Mouse (Mus musculus) liver (tissue): ENCODE measurements at regions not wholly inside any gene's neighbourhood (a gene's known extent, or its start where the extent isn't known, plus 50 kb on each side); places are given as distances from the start of the nearest gene placed in this dataset.

Source experiments
- DNase-seq: peaks from one replicate; pipeline ENCODE4 v3.0.0-alpha.2; 2020; ENCODE audit warnings: mixed read lengths

GRCm38 (mm10) chr1:177620501-177621099 lies 109.0 kb upstream of the 1700016C15Rik start:
- no peak for DNase-seq

DNA sequence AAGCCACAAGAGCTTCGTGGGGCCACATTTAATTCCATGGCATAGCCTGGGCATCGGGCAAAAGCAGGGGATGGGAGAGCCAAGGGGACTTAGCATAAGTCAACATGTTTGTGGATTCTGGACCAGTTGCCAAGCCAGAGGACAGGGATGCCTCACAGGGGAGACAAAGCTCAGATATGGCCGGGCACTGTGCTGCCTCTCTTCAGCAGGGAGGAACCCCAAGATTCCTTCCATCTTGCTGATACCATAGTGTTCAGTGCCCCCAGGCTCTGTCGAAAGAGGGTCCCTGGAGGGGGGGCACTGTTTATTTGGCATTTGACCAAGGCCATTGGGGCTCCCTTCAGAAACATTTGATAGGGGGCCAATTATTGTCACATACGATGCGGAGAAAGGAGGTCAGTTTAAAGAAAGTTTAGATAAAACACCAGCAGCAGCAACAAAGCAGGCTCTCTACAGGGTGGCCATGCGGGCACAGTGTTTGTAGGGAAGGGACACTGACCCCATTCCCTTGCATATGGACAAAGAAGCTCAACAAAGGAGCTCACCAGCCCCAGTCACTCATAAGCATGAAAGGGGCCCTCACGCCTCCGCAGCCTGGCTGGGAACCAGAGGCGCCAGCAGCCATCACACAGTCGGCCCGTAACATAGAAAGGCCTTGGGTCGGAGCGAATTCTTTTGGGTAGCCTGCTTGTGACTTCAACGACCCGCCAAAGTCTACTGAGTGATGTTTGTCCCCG lies 107.6 kb upstream of the 1700016C15Rik start:
- DNase-seq: no peak

DNA sequence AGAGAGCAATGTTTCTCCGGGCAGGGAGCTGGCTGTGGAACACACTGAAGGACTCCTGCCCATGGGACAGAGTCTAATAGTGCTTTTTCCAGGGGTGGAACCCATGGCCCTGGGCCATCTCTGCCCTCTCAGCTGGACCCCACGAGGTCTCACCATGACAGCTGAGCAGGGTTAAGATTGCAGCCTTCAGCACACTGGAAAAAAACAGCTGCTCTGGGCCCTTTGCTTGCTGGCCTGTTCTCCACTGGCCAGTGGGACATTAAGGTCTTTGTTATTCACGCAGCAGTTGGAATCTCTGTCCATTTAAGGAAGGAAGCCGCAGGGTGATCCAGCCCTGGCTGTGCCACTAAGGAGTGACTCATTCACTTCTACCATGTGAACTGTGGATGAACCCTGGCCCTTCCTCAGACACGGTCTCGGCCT lies 106.3 kb upstream of the 1700016C15Rik start:
- no peak for DNase-seq

DNA sequence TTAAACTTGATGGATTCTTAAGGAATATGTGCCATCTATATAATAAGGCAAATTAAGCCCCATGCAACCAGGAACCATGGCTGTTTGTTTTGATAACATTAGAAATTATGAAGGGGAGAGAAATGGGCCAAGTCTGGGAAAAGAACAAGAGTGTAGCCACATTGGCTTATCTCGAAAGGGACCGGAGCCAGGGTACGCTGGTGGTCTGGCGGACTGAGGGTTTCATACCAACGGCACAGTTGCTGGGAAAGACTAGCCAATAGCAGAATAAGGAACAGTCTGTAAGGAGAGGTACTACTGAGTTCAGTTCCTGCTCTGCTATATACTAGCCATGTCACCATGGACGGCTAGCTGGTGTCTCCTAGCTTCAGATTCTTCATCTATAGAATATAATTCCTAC lies 105.9 kb upstream of the 1700016C15Rik start:
- no peak for DNase-seq

DNA sequence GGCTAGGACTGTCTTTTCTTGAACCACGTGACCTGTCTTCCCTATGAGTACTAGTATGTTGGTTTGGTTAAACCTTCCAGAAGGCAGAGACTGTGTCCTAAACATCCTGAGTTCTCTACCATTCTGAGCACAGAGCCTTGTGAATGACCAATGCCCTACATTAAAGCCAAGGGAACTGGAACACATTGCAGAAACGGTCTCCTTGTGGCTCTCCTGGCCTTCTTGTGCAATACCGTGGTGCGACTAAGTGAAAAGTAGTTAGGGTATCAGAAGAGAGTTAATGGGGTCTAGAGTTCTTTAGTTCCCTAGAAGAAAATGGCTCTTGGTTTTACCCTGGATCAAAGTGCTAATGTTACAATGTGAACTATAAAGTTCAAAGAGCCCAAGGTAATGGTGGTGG lies 101.8 kb upstream of the 1700016C15Rik start:
- DNase-seq: no peak

DNA sequence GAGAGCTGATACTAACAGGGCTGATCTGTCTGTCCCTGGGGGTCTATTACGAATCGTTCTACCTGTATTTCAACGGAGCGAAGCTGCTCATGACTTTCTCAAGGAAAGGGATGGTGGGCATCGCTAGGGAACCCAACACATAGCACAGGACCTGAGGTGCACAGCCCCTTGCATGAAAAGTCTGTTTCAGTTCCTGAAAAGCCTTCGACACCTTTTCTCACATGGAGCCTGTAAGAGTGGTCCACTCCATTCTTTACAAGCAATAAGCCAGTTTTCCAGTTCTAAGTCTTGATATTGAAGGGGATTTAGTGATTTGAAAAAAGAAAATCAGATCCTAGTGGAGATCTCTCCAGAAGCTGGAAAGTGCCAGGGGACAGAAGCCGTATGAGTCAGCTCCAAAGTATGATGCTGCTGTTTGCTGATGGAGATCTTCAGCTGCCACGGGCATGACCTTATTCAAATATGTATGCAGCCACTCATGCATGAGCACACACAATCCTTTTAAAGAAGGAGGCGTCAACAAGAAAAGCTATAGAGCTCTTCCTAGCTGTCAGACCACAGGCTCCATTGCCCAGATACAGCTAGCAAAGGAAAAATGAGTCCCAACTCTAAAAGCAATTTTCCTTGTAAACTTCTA lies 95.5 kb upstream of the 1700016C15Rik start:
- no peak for DNase-seq

DNA sequence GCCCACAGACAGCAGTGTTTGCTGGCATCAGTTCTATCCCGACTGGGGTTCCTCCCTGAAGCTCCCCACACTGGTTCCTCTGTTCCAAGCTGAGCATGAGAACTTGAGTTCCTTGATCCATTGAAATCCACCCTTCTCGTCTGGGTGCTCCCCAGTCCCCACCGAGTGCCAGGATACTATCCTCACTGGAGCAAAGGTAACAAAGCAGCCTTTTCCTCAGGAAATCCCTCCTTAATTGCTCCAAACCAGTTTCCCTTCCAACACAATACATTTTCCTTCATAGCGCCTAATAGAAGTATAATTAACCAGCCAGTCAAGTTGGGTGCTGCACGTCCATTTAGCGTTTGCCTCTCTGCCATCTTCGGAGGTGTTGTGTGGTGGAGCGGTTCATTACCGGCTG lies 92.6 kb upstream of the 1700016C15Rik start:
- no peak for DNase-seq

DNA sequence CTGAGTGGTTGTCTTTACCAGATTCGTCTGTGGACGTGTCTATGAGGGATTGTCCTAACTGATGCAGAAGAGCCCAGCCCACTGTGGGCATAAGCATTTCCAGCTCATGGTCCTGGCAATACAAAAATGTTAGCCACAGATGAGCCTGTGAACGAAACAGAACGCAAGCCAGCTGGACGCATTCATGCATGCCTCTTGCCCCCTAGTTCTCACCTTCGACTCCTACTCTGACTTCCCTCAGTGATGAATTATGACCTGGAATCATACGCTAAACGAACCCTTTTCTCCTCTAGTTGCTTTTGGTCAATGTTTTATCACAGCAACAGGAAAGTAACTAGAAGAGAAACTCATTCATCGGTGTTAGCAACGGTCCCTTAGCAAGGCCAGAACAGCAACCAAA lies 91.2 kb upstream of the 1700016C15Rik start:
- DNase-seq: no peak

DNA sequence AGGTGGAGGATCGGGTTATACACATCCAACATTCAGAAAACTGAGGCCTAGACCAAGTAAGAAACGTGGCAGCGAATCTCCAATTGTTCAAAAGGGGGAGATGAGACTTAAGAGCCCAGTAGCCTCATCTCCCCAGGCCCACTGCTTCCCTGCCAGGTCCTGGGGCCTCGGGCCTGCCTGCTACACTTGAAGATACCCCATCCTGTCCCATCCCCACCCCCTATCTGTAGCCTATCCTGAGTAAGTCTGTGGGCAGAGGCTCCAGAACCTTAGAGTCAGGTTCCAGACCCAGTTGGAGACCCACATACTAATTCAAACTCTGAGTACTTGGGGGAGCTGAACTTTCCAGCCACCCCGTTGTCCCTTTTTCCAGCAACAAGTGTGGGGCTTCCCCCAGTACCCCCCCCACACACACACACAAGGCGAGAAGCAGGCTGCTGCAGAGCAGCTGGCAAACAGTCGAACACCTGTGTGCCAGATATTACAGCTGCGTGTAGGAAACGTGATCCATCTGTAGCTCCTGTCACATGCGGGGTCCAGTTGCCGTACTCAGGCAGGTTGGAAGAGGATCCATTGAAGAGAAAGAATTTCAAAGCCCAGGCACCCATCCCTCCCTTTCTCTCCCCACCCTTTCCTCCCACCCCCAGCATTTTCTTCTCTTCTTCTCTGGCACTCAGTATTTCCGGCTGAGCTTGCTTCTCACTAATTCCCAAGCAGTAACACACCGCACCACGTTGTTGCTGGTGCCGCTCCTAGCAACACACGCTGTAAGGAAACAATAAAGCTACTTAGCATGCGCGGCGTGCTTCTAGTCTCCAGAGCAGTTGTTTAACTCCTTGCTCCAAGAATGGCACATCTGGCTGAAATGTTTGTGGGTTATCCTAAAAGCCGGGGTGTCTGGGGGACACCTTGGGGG lies 89.4 kb upstream of the 1700016C15Rik start:
- DNase-seq: no peak

- no peak for DNase-seq
Observed at GRCm38 (mm10) chr1:177642712-177643467, 86.7 kb upstream of the 1700016C15Rik start.

GRCm38 (mm10) chr1:177643662-177644061 lies 86.0 kb upstream of the 1700016C15Rik start:
- DNase-seq: no peak

- DNase-seq: no peak
Observed at GRCm38 (mm10) chr1:177644214-177644613, 85.4 kb upstream of the 1700016C15Rik start.

- no peak for DNase-seq
Observed at GRCm38 (mm10) chr1:177645327-177645726, 84.3 kb upstream of the 1700016C15Rik start.

GRCm38 (mm10) chr1:177645897-177646535 lies 83.6 kb upstream of the 1700016C15Rik start:
- no peak for DNase-seq

DNA sequence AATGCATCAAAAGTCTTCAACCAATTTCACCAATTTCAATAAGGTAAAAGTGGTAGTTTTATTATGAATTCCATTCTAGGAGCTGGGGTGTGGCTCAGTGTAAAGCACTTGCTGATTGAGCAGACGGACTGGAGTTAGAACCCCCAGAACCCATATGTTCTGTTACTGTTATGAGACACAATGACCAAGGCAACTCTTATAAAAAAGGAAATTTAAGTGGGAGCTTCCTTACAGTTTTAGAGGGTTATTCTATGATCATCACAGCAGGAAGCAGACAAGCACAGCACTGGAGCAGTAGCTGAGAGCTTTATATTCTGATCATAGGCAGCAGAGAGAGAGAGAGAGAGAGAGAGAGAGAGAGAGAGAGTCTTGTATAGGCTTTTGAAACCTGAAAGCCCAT lies 81.7 kb upstream of the 1700016C15Rik start:
- DNase-seq: no peak

GRCm38 (mm10) chr1:177648974-177649373 lies 80.6 kb upstream of the 1700016C15Rik start:
- no peak for DNase-seq

DNA sequence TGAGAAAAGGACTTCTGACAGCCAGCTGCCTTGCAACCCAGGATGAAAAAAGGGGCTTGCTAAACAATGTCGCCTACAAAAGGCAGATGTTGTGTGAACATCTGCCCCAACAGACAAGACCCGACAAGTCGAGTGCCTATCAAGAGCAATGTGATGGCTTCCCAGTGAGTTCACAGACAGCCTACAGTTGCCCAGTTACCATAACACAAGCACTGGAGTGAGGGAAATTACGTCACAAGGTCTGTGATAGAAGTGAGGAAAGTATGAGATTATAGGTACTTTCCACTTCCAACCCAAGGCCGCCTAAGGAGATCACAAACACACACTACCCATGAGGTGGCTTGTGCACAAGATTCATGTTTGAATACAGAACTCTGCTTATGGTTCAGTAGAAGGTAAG lies 78.4 kb upstream of the 1700016C15Rik start:
- no peak for DNase-seq

DNA sequence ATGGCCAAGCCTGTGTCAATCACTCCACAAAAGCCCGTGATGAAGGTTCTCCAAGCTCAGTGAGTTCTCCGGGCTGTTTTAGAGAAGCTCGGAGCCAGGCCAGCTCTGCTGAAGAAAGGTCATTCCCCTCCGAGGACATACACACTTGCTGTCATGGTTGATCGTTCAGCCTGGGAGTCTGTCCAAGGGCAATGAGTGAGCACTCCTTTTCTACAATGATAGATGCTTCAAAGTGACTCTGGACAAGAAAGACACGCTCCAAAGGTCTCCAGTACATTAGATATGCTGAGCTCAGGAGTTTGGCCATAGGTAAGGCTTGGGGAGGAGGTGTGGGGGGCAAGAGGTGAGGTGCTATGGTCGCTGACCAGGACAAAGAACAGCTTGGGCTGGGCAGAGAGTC lies 66.5 kb upstream of the 1700016C15Rik start:
- no peak for DNase-seq

DNA sequence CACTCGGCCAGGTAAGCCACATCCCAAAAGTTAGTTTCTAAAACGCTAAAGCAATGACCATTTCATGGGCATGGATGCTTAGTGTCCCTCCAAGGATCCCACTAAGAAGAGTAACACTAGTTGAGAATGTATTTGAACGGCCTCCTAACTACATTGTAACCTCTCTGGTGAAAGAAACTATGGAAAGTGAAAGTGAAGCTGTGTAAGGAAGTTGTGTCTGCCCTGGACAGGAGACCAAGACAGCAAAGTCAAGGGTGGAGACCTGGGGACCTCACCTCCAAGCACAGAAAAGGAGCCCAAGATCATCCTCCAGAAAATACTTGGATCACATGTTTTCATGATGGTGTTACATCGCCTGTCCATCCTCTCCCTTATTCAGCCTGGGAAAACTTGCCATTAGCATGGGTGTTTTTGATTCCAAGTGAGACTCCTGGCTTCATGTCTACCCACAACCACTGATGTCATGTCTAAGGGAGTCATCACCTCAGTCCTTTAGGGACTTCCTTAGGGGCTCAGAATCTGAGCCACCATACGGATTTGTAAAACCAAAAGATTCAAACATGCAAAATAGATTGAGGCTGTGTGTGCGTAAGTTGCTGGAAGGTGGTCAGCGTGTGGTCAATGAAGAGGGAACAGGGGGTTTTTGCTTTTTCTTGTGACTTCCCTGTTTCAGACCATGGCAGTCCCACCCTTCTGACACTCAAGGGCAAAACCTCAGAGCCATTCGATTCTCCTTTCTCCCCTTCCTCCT lies 62.4 kb upstream of the 1700016C15Rik start:
- no peak for DNase-seq

DNA sequence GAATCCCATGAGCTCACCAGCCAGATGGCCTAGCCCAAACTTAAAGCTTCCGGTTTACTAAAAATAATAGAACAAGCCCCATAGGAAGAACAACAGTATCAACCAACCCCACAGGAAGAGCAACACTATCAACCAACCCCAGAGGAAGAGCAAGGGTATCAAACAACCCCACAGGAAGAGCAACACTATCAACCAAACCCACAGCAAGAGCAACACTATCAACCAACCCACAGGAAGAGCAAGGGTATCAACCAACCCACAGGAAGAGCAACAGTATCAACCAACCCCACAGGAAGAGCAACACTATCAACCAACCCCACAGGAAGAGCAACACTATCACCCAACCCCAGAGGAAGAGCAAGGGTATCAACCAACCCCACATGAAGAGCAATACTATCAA lies 59.0 kb upstream of the 1700016C15Rik start:
- no peak for DNase-seq

DNA sequence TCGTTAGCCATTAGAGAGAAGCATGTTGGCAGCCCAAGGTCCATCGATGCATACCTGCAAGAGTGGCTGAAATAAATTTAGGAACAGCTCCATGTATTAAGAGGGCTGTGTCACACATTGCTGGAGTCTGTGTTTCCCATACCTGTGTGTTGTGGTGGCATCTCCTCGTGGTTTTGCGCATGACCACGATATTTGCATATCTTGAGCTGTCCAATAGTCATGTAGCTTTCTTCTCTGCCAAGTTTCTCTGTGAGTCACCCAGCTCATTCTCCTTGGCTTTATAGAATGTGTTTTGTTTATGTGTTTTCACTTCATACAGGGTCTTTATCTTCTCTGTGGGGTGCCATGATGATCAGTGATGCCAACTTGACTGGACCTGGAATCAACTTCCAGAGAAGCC lies 53.0 kb upstream of the 1700016C15Rik start:
- DNase-seq: no peak
